Mouse (Mus musculus) pancreas, adult 10 weeks (tissue): ENCODE measurements around the gene Gm20721. TPM values are rescaled to one million over a fixed set of nuclear protein-coding genes. Genes with fewer than 3 reads are reported as not detected.

Source experiments
- polyA plus RNA-seq: library from polyadenylated mRNA; stranded (reverse); fragments of 350-450 nt; fragmentation: Illumina TruSeq; extraction: RNeasy Lipid Tissue Mini Kit (QIAGEN cat#74804); gene quantifications from one replicate; pipeline ENCODE4 v1.2.3, GENCODE M21; 2015; ENCODE audit warnings: low read depth, low replicate concordance; ENCODE audit not compliant: insufficient read depth

The Gm20721 gene
- polyA plus RNA-seq, result not detected

GRCm38 (mm10) chr2:174346612-174346998 lies at the start of gene Gm20721:
TSS of gene Gm20721 (minus strand) at chr2:174346712.

GRCm38 (mm10) chr2:174284011-174284410 lies 62.5 kb downstream of the Gm20721 start, which contains the start of gene Gnas:
TSS of gene Gnas (plus strand) at chr2:174284320.

Other genes with a start within 250 kb of the Gm20721 start
- gene Npepl1, start 236.4 kb downstream of the Gm20721 start, polyA plus RNA-seq, result 28.1 TPM
- gene Gnas, start 62.4 kb downstream of the Gm20721 start, polyA plus RNA-seq, result 264 TPM
- gene Nelfcd, start 69.1 kb upstream of the Gm20721 start, polyA plus RNA-seq, result 12.2 TPM
- 27.5 TPM for gene Ctsz, start 92.3 kb upstream of the Gm20721 start, polyA plus RNA-seq
- 0.61 TPM for gene Tubb1, start 104.0 kb upstream of the Gm20721 start, polyA plus RNA-seq
- 247 TPM for gene Atp5e, start 117.4 kb upstream of the Gm20721 start, polyA plus RNA-seq
- 6.6 TPM for gene Prelid3b, start 126.4 kb upstream of the Gm20721 start, polyA plus RNA-seq